Comparison of ENCODE assay signal across 8 mouse cellular contexts in genomic region chr11:46055896-46056769, GRCm38 (mm10). TPM values are rescaled to one million over a fixed set of nuclear protein-coding genes. Genes with fewer than 3 reads are reported as not detected.
DNase-seq lines count a peak whose midpoint lies in the region; ATAC-seq and TF ChIP-seq lines count a peak whose summit lies in the region.

TSS of gene Adam19 (plus strand) at chr11:46055992.

- peak; percentile 37 for TF ChIP-seq CTCF in lung, postnatal 0 days (IDR thresholded peaks at IDR 0.05)

- no peaks in the 10 kb centered on the region for H3K36me3 ChIP-seq in lung, postnatal 0 days (ENCODE audit: insufficient read depth, low read length)

- H3K9ac ChIP-seq in lung, postnatal 0 days (replicated peaks; ENCODE audit: low read depth): peak within 1 kb of the TSS; percentile 83

- peak within 1 kb of the TSS; percentile 66 for H3K4me3 ChIP-seq in lung, postnatal 0 days (ENCODE audit: low read depth, low read length)

- peak within 1 kb of the TSS; percentile 72 for H3K4me2 ChIP-seq in lung, postnatal 0 days (replicated peaks; ENCODE audit: low read depth, low read length)

- H3K27ac ChIP-seq in lung, postnatal 0 days (ENCODE audit: low read length): peak within 1 kb of the TSS; percentile 81

- DNase-seq in Muller cell, postnatal 12 days (ENCODE audit: inconsistent ontology term): peak; percentile 75
- DNase-seq in cerebellum, adult 9-10 months: peak; percentile 64
- DNase-seq in frontal cortex, adult 2 months (ENCODE audit: extremely low spot score in 1 of 2, low spot score in 1 of 2): peak in 1 of 2 experiments; percentile 66
- peak; percentile 64 to 76 for DNase-seq in layer of hippocampus, postnatal 14 days (ENCODE audit: low spot score in 2 of 2)
- DNase-seq in lung, postnatal 0 days (ENCODE audit: low spot score): peak; percentile 79
- DNase-seq in ovary, postnatal 10 days (ENCODE audit: low spot score): peak; percentile 51
- peak; percentile 43 to 57 for DNase-seq in thymus, postnatal 36 days

- H3K27me3 ChIP-seq in lung, postnatal 0 days (replicated peaks; ENCODE audit: insufficient read depth, low read length): no peaks in the 10 kb centered on the region

- H3K4me1 ChIP-seq in lung, postnatal 0 days (ENCODE audit: insufficient read depth, low read depth, low read length): peaks cover 3% of the 10 kb centered on the region; the same call in 1 of the 2 replicates

- peak; percentile 33 to 51; a peak in 3 of 4 replicates for ATAC-seq in hematopoietic stem cell, adult 5-6 weeks (replicated peaks in 1 of 2; ENCODE audit: insufficient read depth in 1 of 2, low FRiP score in 2 of 2, low TSS enrichment in 1 of 2, low read depth in 1 of 2, poor library complexity in 2 of 2, severe bottlenecking in 2 of 2)
- ATAC-seq in lung, postnatal 0 days: peak; percentile 77

- WGBS in lung, postnatal 0 days: 2% methylated on average over 49 of the region's 51 CpGs

- no peak for TF ChIP-seq EP300 in lung, postnatal 0 days (IDR thresholded peaks at IDR 0.05)

- H3K9me3 ChIP-seq in lung, postnatal 0 days (ENCODE audit: low read length): no peaks in the 10 kb centered on the region

RNA-seq across cellular contexts. Expression of gene Adam19, which starts in this region (rescaled TPM):
- polyA plus RNA-seq in frontal cortex, adult 2 months (2012; rRNA removed): 9.1 and 10.0 TPM in 2 replicates
- 1.4 and 4.2 TPM in 2 replicates for total RNA-seq in hematopoietic stem cell, adult 5-6 weeks (2017)
- 10 to 100 TPM; 27.5 to 28.4 TPM for total RNA-seq in layer of hippocampus, postnatal 14 days (2021)
- 11.4 and 12.4 TPM in 2 replicates for polyA plus RNA-seq in lung, postnatal 0 days (2015; fragmentation: Nextera tagmentation; extraction: Ambion mirVana)
